Mouse (Mus musculus) urinary bladder, adult 18-20 months (tissue): ENCODE measurements around the gene Sprr2a3.
"Not testable (repeated sequence)": the region's sequence is repeated elsewhere in the genome, so short reads cannot be mapped to it uniquely, and the experiment has no call there.

Source experiments
- DNase-seq, 2 experiments: peaks; one replicate each; pipeline ENCODE4 v3.0.0; 2022; ENCODE audit warnings: low spot score in 2 of 2, mixed read lengths in 2 of 2

Sprr2a3 gene

DNA sequence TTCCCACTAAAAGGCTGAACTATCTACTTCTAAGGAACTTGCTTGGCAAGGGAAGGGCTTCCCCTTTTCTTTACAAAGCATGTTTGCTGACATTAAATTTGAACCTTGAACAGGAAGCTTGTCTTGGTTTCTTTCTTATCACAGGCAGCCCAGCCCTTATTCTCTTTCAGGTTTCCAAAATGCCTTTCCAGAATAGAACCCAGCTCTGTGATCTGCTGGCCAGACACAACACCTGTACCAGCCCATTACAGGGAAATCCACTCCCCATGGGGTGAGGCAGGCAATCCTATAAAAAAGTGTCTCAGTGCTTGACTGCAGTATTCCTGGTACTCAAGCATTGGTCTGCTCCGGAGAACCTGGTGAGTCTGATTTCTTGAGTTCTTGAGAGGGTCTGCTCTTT is at the start of gene Sprr2a3:
Sprr2a3 (plus strand) TSS at position 317 of the 400 bp plus-strand sequence.
- not testable (repeated sequence) for DNase-seq

DNA sequence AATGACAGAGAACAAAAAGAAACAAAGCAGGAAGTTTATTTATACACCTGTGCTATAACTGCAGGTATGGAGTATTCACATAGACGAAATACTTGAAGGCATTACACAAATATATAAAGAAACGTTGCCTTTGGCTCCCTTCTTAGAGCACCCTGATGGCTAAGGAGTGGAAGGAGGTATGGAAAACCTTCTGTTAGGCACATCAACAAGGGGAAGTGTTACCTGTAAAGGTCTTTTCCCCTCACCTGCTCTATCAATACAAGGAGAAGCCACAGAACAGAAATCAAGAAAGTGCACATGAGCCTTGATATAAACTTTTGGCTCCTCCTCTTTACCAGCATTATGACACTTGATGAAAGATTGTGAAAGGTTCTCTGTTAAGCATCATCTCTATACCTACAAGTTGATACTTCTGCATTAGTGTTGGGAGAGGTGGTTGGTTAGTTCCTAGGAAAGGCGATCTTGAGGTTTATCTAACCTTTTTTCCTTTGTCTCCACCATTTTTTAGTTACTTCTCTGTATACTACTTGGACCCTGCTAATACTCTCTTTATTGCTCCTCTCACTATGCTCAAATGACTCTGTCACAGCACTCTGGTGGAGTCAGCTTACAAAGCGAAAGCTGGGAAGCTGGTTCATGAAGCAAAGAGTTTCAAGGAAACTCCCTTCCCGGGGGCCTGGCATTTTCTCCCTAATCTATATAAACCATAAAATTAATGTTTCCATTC is 48.6 kb upstream of the Sprr2a3 start:
- not testable (repeated sequence) for DNase-seq

DNA sequence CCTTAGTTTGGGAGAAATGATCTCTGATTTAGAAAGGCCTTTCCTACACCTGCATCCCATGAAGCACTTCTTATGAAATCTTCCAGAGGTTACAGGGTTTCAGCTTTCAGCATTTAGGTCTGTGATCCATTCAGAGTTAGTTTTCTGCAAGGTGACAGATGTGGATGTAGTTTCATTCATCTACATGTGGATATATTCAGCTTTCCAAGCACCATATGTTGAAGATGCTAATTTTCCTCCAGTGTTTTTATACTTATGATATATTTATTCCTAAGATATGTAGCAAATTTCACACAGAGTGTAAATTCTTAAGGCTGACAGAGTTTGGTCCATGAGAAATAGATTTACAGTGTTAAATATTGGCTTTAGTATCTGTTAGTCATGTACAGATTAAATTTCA is 46.5 kb upstream of the Sprr2a3 start:
- not testable (repeated sequence) for DNase-seq

DNA sequence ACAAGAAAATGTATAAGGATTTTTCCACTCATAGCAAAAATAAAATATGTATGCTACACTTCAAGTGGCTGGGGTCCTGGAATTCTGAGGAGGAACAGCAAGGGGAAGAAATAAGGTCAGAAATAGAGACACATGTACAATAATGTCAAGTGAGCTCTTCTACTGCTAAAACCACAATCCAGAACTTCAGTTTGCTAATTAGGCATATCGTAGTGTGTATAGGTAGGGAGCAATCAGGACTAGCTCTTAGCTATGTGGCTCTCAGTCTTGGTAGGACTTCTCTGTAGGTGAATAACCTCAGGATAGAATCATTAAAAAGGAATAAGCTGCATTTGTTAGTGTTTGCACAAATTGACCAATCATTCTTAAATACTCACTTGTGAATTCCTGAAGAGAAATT is 46.0 kb upstream of the Sprr2a3 start:
- not testable (repeated sequence) for DNase-seq

DNA sequence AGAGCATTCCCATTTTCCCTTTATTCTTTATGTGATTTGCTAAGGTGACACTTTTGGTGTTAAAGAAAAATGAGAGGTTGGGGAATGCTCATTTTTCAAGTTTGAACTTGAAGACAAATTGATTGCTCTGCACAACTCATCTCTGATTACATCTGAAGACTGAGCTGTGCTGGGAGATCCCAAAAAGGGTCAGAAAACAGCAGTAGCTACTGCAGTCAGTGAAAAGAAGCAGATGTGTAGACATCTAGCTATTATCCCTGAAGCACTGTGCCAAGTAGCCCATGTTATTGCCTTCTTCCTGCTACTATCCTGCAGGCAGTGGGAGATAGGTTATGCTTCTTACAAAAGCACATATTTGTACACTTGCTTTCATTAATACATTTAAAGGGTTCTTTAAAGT is 40.4 kb upstream of the Sprr2a3 start:
- not testable (repeated sequence) for DNase-seq

DNA sequence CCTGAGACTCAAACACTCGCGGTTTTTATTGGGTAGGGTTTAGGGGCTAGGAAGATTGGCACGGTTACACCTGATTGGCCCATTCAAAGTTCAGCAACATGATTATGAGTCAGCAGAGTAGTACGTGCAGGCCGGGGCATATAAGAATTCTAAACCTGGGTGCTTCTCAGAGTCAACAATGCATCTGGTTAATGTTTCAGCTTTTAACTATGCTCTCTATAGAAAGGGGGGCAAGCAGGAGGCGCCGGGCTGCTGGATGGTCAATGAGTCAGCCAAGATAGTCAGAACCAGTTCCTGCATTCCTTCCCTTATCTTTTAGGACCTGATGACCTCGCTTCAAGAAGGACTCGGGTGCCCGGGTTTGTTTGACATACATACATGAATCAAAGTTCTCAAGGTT is 39.0 kb upstream of the Sprr2a3 start:
- not testable (repeated sequence) for DNase-seq

DNA sequence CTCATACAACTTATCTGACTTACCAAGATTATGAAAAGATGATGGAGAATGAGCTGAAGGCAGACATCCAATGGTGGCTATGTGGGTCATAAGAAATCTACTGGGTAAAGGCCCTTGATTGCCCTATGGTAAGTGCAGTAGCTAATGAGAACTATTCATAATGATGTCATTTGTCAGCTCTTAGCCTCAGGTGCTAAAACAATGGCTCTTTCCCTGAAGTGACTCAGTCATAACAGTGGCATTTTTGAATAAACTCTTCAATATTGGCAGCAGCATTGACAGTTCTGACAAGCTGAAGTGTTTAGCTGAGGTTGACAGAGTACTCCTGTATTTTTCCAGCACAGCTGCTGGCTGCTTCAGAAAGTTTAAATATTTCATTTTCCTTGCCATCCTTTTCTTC is 36.7 kb upstream of the Sprr2a3 start:
- DNase-seq, result not testable (repeated sequence)

DNA sequence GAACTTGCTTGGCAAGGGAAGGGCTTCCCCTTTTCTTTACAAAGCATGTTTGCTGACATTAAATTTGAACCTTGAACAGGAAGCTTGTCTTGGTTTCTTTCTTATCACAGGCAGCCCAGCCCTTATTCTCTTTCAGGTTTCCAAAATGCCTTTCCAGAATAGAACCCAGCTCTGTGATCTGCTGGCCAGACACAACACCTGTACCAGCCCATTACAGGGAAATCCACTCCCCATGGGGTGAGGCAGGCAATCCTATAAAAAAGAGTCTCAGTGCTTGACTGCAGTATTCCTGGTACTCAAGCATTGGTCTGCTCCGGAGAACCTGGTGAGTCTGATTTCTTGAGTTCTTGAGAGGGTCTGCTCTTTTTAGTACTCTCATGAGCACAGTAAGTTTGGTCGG is 34.8 kb upstream of the Sprr2a3 start:
- DNase-seq, result not testable (repeated sequence)

DNA sequence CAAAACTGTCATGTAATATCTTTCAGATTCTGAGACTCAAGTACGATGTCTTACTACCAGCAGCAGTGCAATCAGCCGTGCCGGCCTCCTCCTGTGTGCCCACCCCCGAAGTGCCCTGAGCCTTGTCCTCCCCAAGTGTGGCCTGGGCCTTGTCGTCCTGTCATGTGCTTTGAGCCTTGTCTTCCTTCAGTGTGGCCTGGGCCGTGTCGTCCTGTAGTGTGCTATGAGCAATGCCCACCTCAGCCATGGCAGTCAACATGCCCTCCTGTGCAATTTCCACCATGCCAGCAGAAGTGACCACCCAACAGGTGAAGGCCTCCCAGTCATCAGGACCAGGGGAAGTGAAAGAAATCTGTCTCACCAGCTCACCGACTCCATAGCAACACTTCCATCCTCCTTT is 31.4 kb upstream of the Sprr2a3 start:
- not testable (repeated sequence) for DNase-seq

DNA sequence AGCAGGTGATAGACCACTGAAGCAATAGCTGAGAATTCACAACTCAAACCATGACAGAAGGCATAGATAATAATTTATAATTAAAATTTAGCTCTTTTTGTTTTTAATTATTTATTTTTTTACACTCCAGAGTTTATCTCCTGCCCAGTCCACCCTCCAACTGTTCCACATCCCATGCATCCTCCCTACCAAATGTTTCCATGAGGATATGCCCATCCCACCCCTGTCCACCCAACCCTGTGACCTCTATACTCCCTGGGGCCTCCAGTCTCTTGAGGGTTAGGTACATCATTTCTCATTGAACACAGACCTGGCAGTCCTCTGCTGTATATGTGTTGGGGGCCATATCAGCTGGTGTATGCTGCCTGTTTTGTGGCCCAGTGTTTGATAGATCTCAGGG is 26.7 kb upstream of the Sprr2a3 start:
- not testable (repeated sequence) for DNase-seq

DNA sequence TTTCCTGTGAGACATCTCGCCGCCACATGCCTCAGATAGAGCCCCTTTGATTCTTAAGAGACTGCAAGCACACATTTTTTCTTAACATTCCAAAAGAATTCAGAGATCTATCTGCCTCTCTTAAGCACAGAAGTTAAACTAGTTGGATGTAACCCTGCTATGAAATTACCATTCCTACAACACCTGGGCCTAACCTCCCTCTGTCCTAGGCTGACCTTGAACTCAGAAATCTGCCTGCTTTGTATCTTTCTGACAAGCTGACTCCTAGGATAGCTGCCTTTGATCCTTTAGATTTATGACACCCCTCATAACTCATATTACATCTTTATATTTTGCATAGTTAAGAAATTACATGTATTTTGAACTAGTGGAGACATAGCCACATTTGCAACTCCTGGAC is 21.8 kb upstream of the Sprr2a3 start:
- not testable (repeated sequence) for DNase-seq

DNA sequence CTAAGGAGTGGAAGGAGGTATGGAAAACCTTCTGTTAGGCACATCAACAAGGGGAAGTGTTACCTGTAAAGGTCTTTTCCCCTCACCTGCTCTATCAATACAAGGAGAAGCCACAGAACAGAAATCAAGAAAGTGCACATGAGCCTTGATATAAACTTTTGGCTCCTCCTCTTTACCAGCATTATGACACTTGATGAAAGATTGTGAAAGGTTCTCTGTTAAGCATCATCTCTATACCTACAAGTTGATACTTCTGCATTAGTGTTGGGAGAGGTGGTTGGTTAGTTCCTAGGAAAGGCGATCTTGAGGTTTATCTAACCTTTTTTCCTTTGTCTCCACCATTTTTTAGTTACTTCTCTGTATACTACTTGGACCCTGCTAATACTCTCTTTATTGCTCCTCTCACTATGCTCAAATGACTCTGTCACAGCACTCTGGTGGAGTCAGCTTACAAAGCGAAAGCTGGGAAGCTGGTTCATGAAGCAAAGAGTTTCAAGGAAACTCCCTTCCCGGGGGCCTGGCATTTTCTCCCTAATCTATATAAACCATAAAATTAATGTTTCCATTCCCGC is 13.7 kb upstream of the Sprr2a3 start:
- DNase-seq, result not testable (repeated sequence)

DNA sequence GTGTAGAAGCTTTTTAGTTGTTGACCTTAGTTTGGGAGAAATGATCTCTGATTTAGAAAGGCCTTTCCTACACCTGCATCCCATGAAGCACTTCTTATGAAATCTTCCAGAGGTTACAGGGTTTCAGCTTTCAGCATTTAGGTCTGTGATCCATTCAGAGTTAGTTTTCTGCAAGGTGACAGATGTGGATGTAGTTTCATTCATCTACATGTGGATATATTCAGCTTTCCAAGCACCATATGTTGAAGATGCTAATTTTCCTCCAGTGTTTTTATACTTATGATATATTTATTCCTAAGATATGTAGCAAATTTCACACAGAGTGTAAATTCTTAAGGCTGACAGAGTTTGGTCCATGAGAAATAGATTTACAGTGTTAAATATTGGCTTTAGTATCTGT is 11.7 kb upstream of the Sprr2a3 start:
- DNase-seq, result not testable (repeated sequence)

DNA sequence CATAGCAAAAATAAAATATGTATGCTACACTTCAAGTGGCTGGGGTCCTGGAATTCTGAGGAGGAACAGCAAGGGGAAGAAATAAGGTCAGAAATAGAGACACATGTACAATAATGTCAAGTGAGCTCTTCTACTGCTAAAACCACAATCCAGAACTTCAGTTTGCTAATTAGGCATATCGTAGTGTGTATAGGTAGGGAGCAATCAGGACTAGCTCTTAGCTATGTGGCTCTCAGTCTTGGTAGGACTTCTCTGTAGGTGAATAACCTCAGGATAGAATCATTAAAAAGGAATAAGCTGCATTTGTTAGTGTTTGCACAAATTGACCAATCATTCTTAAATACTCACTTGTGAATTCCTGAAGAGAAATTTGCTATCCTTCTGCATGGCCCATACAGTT is 11.2 kb upstream of the Sprr2a3 start:
- not testable (repeated sequence) for DNase-seq

DNA sequence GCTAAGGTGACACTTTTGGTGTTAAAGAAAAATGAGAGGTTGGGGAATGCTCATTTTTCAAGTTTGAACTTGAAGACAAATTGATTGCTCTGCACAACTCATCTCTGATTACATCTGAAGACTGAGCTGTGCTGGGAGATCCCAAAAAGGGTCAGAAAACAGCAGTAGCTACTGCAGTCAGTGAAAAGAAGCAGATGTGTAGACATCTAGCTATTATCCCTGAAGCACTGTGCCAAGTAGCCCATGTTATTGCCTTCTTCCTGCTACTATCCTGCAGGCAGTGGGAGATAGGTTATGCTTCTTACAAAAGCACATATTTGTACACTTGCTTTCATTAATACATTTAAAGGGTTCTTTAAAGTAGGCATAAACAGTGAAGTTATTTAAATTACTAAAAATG is 5.6 kb upstream of the Sprr2a3 start:
- DNase-seq, result not testable (repeated sequence)

DNA sequence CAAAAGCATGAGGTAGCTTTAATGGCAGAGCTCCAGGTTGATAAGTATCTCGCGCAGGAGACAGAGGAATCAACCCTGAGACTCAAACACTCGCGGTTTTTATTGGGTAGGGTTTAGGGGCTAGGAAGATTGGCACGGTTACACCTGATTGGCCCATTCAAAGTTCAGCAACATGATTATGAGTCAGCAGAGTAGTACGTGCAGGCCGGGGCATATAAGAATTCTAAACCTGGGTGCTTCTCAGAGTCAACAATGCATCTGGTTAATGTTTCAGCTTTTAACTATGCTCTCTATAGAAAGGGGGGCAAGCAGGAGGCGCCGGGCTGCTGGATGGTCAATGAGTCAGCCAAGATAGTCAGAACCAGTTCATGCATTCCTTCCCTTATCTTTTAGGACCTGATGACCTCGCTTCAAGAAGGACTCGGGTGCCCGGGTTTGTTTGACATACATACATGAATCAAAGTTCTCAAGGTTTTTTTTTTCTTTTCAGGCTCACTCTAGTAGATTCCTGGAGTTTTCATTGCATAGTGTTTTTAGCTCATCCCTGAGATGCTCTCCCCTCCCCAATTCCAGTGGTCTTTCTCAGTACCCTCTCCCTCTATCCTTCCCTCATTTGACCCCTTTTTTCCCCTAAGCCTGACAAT is 4.1 kb upstream of the Sprr2a3 start:
- DNase-seq, result not testable (repeated sequence)

DNA sequence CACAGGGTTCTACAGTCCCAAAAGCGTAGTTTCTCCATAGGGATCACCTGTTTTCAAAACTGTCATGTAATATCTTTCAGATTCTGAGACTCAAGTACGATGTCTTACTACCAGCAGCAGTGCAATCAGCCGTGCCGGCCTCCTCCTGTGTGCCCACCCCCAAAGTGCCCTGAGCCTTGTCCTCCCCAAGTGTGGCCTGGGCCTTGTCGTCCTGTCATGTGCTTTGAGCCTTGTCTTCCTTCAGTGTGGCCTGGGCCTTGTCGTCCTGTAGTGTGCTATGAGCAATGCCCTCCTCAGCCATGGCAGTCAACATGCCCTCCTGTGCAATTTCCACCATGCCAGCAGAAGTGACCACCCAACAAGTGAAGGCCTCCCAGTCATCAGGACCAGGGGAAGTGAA is 3.3 kb downstream of the Sprr2a3 start:
- DNase-seq, result not testable (repeated sequence)

DNA sequence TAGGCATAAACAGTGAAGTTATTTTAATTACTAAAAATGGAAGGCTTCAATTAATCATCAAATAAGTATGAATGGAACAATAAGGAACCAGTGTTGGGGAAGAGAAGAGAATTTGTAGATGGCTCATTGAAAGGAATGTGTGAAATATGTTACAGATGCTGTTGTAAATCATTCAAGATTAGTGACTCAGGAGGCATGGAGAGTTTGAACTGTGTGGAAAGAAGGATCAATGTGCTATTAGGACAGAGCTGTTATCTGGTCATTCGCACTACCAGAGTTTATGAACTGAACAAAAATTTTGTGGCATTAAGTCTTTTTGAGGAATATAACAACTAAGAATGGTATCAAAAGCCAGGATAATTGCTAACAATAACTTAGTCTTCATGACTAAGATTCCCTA is 22.2 kb downstream of the Sprr2a3 start:
- no peak for DNase-seq

DNA sequence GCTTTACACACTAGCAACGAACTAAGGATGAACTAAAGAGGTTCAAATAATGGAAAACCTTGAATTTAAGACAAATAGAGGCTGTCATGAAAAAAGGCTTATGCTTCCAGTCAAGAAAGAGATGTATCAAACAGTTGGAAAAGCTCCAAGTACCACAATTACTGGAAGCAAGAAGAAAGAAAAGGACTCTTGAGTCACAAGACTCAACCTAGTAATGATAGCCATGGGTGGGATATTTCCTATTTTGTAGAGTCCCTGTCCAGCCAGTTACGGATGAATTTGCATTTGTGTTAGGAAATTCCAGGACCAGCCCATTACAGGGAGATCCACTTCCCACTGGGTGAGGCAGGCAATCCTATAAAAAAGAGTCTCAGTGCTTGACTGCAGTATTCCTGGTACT is 31.1 kb downstream of the Sprr2a3 start, which contains the start of gene Sprr2b:
Sprr2b (plus strand) TSS at position 301 of the 400 bp plus-strand sequence.
- DNase-seq, result no peak

DNA sequence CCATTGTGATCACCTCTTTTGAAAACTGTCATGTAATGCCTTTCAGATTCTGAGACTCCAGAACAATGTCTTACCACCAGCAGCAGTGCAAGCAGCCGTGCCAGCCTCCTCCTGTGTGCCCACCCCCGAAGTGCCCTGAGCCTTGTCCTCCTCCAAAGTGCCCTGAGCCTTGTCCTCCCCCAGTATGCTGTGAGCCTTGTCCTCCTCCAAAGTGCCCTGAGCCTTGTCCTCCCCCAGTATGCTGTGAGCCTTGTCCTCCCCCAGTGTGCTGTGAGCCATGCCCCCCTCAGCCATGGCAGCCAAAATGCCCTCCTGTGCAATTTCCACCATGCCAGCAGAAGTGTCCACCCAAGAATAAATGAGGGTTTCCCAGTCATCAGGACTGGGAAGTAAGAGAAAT is 32.2 kb downstream of the Sprr2a3 start:
- no peak for DNase-seq

DNA sequence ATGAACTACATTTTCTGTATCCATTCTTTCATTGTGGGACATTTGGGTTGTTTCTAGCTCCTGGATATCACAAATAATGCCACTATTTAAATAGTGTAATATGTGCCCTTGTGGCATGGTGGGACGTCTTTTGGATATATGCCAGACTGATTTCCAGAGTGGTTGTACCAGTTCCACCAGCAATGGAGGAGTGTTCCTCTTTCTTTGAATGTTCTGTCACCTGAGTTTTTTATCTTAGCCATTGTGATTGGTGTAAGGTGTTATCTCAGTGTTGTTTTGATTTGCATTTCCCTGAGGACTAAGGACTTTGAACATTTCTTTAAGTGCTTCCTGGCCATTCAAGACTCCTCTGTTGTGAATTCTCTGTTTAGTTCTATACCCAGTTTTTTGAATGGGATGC is 51.1 kb downstream of the Sprr2a3 start:
- no peak for DNase-seq

DNA sequence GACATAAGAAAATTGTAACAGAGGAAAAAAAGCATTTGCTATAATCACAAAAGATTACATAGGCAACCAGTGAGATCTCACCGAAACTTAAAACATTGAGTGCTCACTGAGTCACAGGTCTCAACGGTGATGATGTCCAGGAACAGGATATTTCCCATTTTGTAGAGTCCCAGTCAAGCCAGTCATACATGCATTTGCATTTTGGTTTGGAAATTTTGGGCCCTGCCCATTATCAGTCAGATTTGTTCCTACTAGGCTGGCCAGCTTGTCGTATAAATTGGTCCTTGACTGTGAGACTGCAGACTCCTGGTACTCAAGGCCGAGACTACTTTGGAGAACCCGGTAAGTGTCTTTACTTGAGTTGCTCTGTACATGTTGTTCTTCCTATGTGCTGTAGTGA is 53.6 kb downstream of the Sprr2a3 start, which contains the start of gene Sprr2d:
Sprr2d (plus strand) TSS at position 301 of the 400 bp plus-strand sequence.
- DNase-seq, result no peak
